Mouse (Mus musculus) embryo, embryonic 11.5 days (tissue): Measurements from ENCODE around the gene Arfgap2.

Experiments used
- DNase-seq: peaks from one replicate; pipeline ENCODE4 v3.0.0-alpha.2; 2012; ENCODE audit warnings: low read depth, low spot score

Arfgap2 gene

DNA sequence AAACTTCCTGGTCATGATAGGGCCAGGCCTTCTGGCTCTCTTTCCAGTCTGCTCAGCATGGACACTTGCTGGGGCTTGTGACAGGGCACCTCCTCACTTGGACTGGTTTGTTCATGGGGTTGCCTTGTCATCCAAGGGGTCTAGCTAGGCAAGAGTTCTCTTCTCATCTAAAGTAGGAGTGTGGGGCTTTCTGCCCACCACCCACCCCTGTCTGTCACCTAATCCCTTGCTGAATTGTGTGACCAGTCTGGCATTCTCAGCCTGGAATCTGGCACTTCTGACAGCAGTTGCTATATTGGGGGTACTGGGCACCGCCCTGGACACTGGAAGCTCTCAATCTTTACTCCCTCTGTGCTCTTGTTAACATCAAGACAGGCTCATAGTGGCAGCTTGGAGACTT, 5.3 kb upstream of the Arfgap2 start:
- no peak for DNase-seq

DNA sequence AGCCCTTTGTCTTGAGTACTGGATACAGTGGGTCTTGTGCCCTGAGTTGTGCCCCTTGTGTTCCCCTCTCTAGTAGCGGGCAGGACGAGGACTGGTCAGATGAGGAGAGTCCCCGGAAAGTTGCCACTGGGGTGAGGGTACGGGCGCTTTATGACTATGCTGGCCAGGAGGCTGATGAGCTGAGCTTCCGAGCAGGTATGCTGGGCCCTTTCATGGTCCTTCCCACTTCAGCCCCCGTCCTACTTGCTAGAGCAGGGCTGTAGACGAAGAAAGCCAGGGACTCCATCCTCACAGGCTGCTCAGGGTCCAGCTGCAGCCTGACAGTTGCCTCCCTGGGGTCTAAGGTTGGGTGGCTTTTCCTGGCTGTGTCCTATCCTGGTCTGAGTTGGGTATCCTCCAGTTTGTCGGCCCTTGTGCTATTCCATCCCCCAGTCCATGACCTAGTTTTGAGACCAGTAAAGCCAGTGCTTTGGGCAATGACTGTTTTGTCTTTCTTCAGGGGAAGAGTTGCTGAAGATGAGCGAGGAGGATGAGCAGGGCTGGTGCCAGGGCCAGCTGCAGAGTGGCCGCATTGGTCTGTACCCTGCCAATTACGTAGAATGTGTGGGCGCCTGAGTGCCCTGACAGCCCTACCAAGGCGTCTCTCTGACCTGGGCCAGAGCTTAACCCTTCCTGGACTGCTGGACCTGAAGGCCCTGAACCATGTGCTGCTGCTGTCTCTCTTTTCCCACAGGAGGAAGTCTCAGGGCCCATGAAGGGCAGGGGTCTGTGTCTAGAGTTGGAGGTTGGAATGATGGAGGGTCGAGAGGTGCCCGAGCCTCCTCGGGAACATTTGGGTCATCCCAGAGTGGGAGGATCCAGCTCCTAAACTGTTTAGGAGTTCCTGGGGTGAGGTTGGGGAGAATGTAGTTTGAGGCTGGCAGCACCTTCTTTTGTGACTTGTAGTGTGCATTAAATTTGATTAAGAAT, 798 bp upstream of the Arfgap2 start:
- DNase-seq, result no peak

DNA sequence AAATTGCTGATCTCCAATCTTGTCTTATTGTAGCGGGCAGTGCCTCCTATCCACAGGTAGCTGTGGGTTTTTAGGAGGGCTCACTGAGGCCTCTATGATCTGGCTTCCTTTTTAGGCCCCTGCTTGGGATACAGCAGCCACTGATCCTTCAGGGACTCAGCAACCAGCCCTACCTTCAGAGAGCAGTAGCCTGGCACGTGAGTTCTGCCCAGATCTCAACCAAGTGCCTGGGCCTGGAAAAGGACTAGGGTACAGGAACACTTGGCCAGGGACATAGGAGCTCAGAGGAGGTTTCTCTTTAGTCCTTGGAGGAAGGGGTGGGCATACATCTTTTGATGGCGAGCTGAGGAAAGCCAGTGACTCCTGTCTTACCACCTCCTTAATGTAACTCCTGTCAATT, 3.3 kb downstream of the Arfgap2 start:
- no peak for DNase-seq

DNA sequence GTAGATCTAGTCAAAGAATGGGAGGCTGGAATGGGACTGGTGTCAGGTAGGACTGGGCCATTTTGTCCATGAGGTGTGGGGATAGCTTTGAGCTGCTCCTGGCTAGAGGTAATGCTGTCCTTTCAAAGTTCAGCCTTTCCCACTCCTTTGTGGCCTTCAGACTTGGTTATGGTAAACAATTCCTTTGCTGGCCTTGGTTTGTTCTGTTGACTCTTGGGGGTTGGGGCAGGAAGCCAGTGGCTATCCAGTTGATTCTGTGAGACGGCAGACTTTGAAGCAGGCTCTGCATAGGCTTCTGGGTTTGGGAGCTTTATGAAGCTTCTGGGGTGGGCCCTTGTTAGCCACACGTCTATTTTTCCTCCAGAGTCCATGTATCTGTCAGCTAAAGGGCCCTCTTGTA, 3.9 kb downstream of the Arfgap2 start:
- no peak for DNase-seq

DNA sequence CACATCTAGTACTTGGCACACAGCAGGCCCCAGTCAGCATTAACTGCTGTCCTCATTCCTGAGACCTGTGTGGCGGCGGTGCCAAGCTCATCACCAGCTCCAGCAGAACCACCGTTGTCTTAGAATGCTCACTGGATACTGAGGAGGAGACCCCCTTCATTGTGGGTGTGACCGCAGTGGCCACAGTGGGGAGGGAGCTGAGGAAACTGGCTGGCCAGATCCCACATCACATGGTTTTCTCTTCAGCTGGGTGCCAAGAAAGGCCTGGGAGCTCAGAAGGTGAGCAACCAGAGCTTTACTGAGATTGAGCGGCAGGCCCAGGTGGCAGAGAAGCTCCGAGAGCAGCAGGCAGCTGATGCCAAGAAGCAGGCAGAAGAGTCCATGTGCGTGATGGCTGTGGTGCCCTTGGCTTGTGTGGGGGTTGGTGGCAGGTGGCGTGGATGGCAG, 4.9 kb downstream of the Arfgap2 start:
- no peak for DNase-seq

DNA sequence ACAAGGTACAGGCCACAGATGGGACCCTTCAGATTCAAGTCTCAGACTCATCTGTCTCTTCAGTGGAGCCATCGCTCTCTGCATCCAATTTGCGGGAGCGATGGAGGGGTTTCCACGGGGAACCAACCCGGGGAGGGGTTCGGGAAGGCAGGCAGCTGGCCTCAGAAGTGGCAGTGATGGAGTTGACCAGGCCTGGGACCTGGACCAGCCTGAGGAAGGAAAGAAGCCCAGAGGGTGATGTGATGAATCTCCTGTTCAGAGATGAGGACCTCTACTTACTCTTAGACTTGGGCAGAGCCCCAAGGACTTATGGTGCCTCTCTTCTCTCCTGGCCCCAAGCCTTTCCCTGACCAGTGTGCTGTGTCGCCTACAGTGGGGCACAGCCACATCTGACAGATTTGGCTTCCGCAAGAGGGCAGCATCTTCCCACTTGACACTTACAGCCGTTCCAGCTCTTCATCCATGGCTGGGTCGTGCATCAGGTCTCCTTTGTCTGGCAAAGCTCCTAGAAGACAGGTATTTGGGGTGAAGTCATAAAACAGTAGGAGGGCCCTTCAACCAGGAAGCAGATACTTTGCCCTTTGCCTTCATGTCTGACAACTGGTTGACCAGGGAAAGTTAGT, 14.1 kb downstream of the Arfgap2 start:
- DNase-seq, result peak; percentile 57

DNA sequence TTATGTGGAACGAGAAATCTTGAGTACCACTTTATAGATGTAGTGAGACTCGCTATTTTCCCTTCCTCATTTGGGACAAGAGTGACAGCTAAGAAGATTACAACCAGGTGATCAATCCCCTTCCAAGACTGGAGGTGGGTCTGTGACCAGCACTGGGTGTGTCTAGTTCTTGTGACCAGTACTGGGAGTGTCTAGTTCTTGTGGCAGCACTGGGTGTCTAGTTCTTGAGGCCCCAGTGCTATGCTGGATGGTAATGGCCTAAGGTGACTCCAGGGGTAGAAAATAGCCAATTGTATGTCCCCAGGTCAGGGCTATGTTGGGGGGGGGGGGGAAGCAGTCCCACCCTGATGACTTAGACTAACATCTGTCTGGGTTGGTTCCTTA, 14.6 kb downstream of the Arfgap2 start:
- DNase-seq, result no peak

DNA sequence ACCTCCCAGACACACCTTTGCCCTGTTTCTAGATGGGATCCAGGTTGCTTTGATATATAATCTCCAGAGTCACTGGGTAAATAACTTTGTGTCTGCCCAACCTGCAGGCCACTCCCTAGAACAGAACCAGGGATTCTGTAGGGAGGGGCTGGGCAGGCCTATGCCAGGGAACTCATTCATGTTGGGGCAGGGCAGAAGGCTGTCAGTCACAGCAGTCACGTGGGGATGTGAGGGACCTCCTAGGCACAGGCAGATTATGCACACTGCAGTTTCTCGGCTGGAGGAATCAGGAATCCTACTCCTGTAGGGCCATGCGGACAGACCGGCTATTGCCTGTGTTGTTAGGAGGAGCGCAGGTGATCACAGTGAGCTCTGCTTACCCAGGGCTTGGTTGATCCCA, 16.6 kb downstream of the Arfgap2 start:
- DNase-seq, result no peak

DNA sequence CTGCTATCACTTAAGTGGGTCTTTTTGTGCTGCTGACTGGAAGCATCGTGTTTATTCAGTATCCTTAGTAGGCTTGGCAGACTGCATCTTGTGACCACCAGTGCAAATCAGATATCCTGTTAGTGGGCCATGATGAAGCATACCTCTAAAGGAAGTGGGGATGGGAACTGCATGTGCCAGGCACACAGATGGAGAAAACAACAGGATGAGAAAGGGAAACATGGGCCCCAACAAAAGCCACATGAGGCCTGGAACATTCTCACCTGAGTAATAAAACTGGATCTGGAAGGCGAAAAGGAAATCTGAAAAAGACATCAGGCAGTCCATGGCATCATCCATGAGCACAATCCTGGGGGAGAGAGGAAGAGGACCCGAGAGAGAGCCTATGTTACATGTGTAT, 19.2 kb downstream of the Arfgap2 start:
- no peak for DNase-seq

DNA sequence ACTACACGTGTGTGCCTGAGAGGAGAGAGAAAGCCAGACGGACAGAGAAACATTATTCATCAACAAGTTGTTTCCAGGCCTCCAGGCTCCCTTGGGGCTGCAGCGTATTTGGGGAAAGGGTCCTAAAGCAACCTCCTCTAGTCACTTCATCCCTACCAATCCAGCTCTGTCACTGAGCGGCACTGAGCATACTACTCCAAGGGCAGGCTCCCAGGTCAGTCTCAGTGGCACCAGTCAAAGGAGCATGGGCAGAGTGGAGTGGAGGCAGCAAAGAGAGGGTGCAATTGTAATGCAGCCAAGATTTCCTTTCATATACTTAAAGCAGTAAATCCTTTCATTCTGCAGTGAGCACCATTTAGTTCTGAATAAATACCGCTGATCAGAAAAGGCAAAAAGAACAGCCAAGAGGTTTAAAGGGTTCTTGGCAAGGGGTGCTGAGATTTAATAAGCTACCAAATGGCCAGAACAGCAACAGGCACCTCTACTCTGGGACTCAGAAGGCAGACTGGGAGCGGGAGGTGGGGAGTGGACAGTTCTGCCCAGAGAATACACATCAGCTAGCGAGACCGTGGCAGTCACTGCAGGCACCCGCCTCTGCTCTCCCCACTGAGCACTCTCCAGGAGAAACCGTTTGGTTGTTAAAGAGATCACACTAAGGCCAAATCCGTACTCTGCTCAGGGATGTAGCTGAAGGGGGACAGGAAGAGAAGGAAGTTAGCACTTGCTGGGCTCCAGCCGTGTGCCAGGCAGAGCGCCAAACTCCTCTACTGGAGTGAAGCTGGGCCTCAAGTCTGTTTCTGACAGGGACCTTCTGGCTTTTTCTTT, 19.8 kb downstream of the Arfgap2 start:
- no peak for DNase-seq

DNA sequence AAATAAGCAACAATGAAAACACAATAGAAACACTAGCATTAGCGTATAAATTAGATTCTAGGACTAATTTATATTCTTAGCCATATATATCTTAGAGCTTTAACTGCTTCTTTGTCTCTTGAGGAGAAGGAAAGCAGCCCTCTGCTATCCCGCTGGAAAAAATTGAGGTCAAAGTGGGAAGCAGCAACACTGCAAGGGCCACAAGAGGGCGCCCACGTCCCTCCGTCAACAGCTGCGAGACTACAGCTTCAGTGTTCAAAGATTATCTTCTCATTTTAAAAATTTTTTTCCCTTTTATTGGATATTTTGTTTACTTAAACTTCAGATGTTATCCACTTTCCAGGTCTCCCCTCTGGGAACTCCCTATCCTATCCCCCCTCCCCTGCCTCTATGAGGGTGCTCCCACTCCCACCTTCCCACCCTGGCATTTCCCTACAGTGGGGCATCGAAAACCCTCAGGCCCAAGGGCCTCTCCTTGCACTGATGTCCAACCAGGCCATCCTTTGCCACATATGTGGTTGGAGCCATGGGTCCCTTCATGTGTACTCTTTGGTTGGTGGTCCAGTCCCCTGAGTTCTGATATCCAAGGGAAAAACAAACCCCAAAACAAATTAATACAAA, 21.2 kb downstream of the Arfgap2 start:
- DNase-seq, result peak; percentile 63

DNA sequence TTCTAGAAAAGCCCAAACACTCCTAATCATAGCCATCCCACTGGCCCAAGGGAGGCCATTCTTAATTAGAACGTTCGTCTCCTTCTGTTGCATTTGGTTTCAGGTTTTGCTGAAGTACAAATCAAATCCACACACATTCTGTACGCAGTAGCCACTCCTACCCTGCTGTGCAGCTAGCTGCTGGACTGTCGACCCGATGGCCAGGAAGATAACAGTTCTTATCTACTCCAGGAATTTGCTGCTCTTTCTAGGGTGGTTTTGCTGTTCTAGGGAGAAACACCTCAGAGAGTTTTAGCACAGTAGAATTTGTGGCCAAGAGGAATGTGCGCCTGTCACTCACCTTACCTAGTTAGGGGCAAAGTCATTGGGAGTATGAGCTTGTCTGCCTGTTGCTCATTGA, 22.8 kb downstream of the Arfgap2 start:
- no peak for DNase-seq

DNA sequence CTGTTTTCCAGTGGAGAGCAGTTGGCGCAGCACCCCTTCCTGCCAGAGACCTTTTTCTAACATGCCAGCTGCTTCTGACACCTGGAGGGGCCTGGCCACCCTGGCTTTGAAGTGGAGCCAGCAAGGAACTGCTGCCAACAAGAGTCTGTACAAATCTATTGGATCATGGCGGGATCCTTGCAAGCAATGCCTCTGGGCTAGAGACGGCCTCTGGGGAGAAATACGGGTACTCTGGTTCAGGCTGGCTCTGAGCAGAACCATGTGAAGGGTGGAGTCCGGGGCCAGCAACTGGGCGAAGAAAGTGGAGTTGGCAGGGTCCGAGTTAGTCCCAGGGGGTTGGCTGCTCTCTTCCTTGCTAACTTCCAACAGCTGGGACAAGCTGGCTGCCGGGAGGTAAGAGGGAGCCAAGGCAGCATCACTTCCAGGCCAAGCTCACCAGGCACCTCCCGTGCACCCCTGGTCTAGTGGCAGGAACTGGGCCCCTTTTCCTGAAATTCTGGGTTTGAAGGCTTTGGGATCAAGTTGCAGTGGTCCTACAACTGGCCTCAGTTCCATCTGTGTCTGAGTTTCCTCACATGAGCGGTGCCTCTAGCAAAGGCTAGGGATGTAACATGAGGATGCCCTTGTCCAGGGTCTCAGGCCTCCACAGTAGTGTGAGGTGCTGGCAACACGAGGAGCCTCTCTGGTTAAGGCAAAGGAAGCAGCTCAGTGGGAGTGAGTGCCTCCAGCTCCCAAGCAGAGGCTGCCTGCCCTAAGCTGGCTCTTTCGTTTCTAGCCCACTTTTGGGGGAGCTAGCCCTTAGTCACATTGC, 26.6 kb downstream of the Arfgap2 start:
- no peak for DNase-seq

DNA sequence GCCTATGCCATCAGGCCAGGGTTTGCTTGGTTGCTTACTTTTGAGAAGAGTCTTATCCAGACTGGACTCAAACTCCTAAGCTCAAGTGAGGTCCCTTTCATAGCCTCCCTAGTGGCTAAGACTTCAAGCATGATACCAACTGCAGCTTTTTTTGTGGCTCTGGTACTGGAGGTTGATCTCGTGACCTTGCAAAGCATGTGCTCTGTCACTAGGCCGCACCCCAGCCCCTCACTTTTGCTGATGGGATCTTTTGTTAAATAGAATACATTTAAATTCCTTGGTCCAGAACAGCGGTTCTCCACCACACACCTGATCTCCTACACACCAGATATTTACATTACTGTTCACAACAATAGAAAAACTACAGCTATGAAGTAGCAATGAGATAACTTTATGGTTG, 29.5 kb downstream of the Arfgap2 start:
- no peak for DNase-seq

DNA sequence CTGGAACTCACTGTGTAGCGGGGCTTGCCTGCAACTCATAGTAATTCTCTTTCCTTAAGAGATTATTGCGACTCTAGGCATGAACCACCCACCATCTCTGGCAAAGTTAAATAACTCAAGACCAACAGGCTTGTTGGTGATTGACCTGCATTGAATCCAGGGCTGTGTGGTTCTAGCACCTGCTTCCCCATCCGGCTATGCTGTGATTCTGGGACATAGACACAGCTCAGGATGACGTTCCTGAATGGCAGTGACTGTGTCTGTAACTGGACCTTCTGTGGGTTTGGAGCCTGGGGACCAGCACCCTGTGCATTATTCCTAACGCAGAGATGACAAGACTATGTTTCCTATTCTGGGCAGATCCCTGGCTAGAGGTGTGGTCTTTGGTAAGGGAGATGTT, 31.1 kb downstream of the Arfgap2 start:
- DNase-seq, result no peak

DNA sequence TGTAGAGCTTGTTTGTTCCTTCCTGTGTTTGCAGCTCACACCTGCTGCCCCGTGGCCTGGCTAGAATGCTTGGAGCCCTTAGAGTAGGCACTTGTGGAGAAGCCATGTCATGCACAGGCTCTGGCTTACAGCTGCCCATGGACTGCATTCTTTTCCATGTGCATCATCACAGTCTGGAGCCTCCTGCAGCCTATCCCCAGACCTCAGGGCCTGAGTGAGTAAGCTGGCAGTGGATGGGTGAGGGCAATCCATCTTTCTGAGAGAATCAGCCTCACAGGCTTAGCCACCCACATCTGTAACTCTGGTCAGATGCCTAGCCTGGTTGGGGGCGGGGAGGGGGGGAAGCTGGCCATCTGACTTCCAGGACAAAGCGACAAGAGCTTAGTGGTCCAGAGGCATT, 34.4 kb downstream of the Arfgap2 start:
- DNase-seq, result no peak

DNA sequence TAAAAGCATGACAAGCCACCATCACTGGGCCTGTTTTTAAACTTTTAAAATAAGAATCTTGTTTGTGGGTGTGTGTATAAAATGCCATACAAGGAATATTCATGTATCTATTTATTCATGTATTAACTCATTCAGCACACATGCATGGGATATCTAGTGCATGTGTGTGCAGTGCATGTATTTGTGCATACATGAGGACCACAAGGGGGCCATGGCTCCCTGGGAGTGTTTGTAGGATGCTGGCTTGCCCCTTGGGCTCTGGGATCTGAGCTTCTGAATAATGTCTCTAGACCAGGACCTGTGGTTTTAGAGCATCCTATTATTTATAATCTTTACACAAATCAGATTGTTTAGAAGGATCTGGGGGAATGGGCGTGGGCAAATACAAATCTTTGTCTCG, 36.0 kb downstream of the Arfgap2 start:
- DNase-seq, result no peak

DNA sequence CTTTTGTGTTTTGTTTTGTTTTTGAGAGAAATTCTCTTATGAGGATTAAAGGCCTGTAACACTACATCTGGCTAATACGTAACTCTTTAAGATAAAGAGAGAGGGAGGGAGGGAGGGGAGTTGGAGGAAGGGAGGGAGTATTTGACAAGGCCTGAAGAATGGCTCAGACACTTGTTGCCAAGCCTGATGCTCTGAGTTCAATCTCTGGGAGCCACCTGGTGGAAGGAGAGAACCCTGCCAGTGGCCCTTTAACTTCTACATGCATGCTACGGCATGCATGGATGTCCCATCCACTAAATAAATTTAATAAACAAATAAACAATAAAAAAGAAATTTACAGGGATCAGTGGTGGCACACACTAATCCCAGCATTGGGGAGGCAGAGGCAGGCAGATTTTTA, 37.1 kb downstream of the Arfgap2 start:
- no peak for DNase-seq

DNA sequence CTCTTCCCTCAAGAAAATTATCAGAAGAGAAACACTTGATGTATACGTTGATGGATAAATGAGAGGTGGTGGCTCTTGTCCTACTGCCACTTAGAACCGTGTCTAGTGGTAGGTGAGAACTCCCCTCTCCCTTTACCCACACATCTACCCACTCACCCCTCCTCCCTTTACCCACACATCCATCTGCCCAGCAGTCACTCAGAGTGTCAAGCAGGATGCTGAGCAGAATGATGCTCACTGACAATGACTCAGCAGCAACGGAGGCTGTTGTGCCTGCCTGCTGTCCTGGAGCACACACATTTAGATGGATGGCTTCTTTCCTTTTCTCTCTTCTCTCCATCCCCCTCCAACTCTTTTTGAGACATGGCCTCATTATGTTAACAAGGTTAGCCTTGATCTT, 38.1 kb downstream of the Arfgap2 start:
- DNase-seq, result no peak

DNA sequence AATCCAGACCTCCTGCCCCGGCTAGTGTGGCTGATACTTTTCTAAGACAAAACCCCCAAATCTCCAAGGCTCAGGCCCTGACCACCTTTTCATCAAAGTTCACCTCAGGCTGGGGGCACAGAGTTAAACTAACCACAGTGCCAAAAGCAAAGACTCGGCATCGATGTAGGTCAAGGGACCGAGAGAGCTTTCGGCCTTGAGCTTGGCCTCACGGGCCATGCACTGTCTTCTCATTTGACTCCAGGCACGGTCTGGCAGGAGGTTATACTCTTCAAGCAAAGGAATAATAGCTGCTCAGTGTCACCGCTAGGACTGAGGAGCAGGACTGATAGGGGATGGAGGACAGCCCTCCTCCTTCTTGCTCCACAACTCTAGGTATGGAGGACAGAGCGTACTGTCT, 41.2 kb downstream of the Arfgap2 start:
- DNase-seq, result no peak

DNA sequence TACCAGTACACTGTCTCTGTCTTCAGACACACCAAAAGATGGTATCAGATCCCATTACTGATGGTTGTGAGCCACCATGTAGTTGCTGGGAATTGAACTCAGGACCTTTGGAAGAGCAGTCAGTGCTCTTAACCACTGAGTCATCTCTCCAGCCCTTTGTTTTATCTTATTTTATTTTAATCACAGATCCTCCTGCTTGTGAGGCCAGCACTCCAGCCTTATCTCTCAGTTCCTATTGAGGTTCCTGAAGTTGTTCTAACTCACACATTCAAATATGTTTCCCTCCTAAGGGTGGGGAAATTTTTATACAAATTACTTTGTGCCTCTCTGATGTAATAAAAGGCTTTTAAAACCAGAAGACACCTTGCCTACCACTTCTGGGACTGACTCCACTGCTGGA, 41.8 kb downstream of the Arfgap2 start:
- no peak for DNase-seq
